Mouse (Mus musculus): ENCODE measurements around the gene Upk3bl. TPM values are rescaled to one million over a fixed set of nuclear protein-coding genes. Genes with fewer than 3 reads are reported as not detected.
"Not testable (repeated sequence)": the region's sequence is repeated elsewhere in the genome, so short reads cannot be mapped to it uniquely, and the experiment has no call there.

Gene Upk3bl
- total and polyA plus RNA-seq, 3 experiments = not detected

GRCm38 (mm10) chr5:136063920-136064319, 9.6 kb downstream of the Upk3bl start:
- Histone ChIP-seq H3K27me3 (ENCODE audit: control insufficient read depth in 1 of 2, insufficient read depth in 2 of 2, low read length in 2 of 2) (peaks cover 0 to 2% of the 10 kb centered on the region in 2 experiments; a peak in 3 of 4 replicates), H3K9ac (ENCODE audit: control insufficient read depth, low read depth, low read length, poor library complexity, severe bottlenecking) (peak overlapping the region; percentile 30; the same call in 1 of the 2 replicates), H3K4me1 (ENCODE audit: control insufficient read depth in 1 of 2, insufficient read depth in 2 of 2, low read length in 2 of 2) (0 out of 4 replicates have a peak, but pooled peaks cover 0 to 2% of the 10 kb centered on the region in 2 experiments)

GRCm38 (mm10) chr5:136066404-136067148, 12.3 kb downstream of the Upk3bl start:
- not testable (repeated sequence) for H3K36me3 ChIP-seq (ENCODE audit: control insufficient read depth in 1 of 2, insufficient read depth in 2 of 2, low read length in 2 of 2); H3K27ac ChIP-seq (ENCODE audit: control insufficient read depth, low read depth, low read length); H3K4me1 ChIP-seq (ENCODE audit: control insufficient read depth in 1 of 2, insufficient read depth in 2 of 2, low read length in 2 of 2); H3K79me2 ChIP-seq (ENCODE audit: control insufficient read depth, insufficient read depth, low read length, poor library complexity); H3K4me3 ChIP-seq (ENCODE audit: control insufficient read depth in 1 of 2, insufficient read depth in 1 of 2, low read depth in 2 of 2, low read length in 2 of 2); H3K27me3 ChIP-seq (ENCODE audit: control insufficient read depth in 1 of 2, insufficient read depth in 2 of 2, low read length in 2 of 2); H3K9me3 ChIP-seq (replicated peaks; ENCODE audit: insufficient read depth, low read length); H3K9ac ChIP-seq (ENCODE audit: control insufficient read depth, low read depth, low read length, poor library complexity, severe bottlenecking)
- DNase-seq (ENCODE audit: low read depth, low spot score) = peak; percentile 23

More at GRCm38 (mm10) chr5:136063920-136064319, 9.6 kb downstream of the Upk3bl start:
- TF ChIP-seq ZMIZ1 (IDR thresholded peaks at IDR 0.05; ENCODE audit: low read depth, low read length) = no peak
- peak; percentile 36; the same call in 1 of the 2 replicates for TF ChIP-seq NRF1 (IDR thresholded peaks at IDR 0.05; ENCODE audit: insufficient read depth, low read depth, low read length, poor library complexity, severe bottlenecking)
- TF ChIP-seq GABPA (IDR thresholded peaks at IDR 0.05; ENCODE audit: low read depth, low read length) = no peak
- Histone ChIP-seq H3K27ac (ENCODE audit: control insufficient read depth, low read depth, low read length) (no peak overlapping the region), H3K79me2 (ENCODE audit: control insufficient read depth, insufficient read depth, low read length, poor library complexity) (no peaks in the 10 kb centered on the region), H3K36me3 (ENCODE audit: control insufficient read depth in 1 of 2, insufficient read depth in 2 of 2, low read length in 2 of 2) (peaks cover 0 to 2% of the 10 kb centered on the region in 2 experiments; a peak in 1 of 4 replicates), H3K9me3 (replicated peaks; ENCODE audit: insufficient read depth, low read length) (no peaks in the 10 kb centered on the region), H3K4me3 (ENCODE audit: control insufficient read depth in 1 of 2, insufficient read depth in 1 of 2, low read depth in 2 of 2, low read length in 2 of 2) (0 out of 4 replicates have a peak overlapping the region, but pooled peaks of 1 of the 2 experiments have one; percentile 4)
- no peak for DNase-seq (ENCODE audit: low read depth, low spot score)

GRCm38 (mm10) chr5:136069411-136069810, 15.1 kb downstream of the Upk3bl start:
- H3K27me3 ChIP-seq (ENCODE audit: control insufficient read depth in 1 of 2, insufficient read depth in 2 of 2, low read length in 2 of 2) = peaks cover 0 to 2% of the 10 kb centered on the region in 2 experiments; a peak in 1 of 4 replicates
- no peak for DNase-seq (ENCODE audit: low read depth, low spot score)
- peaks cover 0 to 6% of the 10 kb centered on the region in 2 experiments; a peak in 2 of 4 replicates for H3K4me1 ChIP-seq (ENCODE audit: control insufficient read depth in 1 of 2, insufficient read depth in 2 of 2, low read length in 2 of 2)
- H3K36me3 ChIP-seq (ENCODE audit: control insufficient read depth in 1 of 2, insufficient read depth in 2 of 2, low read length in 2 of 2) = peaks cover 0 to 3% of the 10 kb centered on the region in 2 experiments; a peak in 1 of 4 replicates
- no peak overlapping the region for H3K9ac ChIP-seq (ENCODE audit: control insufficient read depth, low read depth, low read length, poor library complexity, severe bottlenecking)
- no peak overlapping the region for H3K27ac ChIP-seq (ENCODE audit: control insufficient read depth, low read depth, low read length)
- H3K4me3 ChIP-seq (ENCODE audit: control insufficient read depth in 1 of 2, insufficient read depth in 1 of 2, low read depth in 2 of 2, low read length in 2 of 2) = no peak overlapping the region
- no peak for TF ChIP-seq TBP (IDR thresholded peaks at IDR 0.05; ENCODE audit: low read depth, low read length)
- TF ChIP-seq MXI1 (IDR thresholded peaks at IDR 0.05; ENCODE audit: low read depth, low read length) = no peak
- no peak for TF ChIP-seq ZKSCAN1 (IDR thresholded peaks at IDR 0.05; ENCODE audit: low read depth, low read length)
- no peak for TF ChIP-seq RCOR1 (IDR thresholded peaks at IDR 0.05; ENCODE audit: low read depth, low read length)
- TF ChIP-seq MAFK (IDR thresholded peaks at IDR 0.05; ENCODE audit: borderline replicate concordance, low read depth, low read length) = no peak
- TF ChIP-seq JUND (IDR thresholded peaks at IDR 0.05; ENCODE audit: low read depth, low read length) = no peak
- no peak for TF ChIP-seq HCFC1 (IDR thresholded peaks at IDR 0.05; ENCODE audit: low read depth, low read length)
- TF ChIP-seq MAZ (IDR thresholded peaks at IDR 0.05; ENCODE audit: low read depth, low read length) = no peak
- TF ChIP-seq NRF1 (IDR thresholded peaks at IDR 0.05; ENCODE audit: insufficient read depth, low read depth, low read length, poor library complexity, severe bottlenecking) = no peak
- no peak for TF ChIP-seq MYB (IDR thresholded peaks at IDR 0.05; ENCODE audit: low read depth, low read length)
- no peak for TF ChIP-seq BHLHE40 (IDR thresholded peaks at IDR 0.05; ENCODE audit: borderline replicate concordance, low read depth, low read length)
- TF ChIP-seq KAT2A (conservative IDR thresholded peaks at IDR 0.05; ENCODE audit: low read depth, low read length) = no peak
- TF ChIP-seq SMC3 (IDR thresholded peaks at IDR 0.05; ENCODE audit: low read depth, low read length) = no peak
- TF ChIP-seq ZNF384 (IDR thresholded peaks at IDR 0.05; ENCODE audit: low read depth, low read length) = no peak
- TF ChIP-seq ELF1 (IDR thresholded peaks at IDR 0.05; ENCODE audit: low read depth, low read length) = no peak
- TF ChIP-seq UBTF (IDR thresholded peaks at IDR 0.05; ENCODE audit: borderline replicate concordance, insufficient read depth, low read depth, low read length) = no peak
- H3K79me2 ChIP-seq (ENCODE audit: control insufficient read depth, insufficient read depth, low read length, poor library complexity) = no peaks in the 10 kb centered on the region
- no peaks in the 10 kb centered on the region for H3K9me3 ChIP-seq (replicated peaks; ENCODE audit: insufficient read depth, low read length)

All from MEL (cell line).